Mouse (Mus musculus): Measurements from ENCODE around the gene Dcbld2. TPM values are rescaled to one million over a fixed set of nuclear protein-coding genes. Genes with fewer than 3 reads are reported as not detected.
A peak's percentile ranks its signal among the peaks of the same experiment; 100 is the strongest.

Dcbld2 gene
- polyA plus RNA-seq (2017; shearing (Covaris generic)) = under 1 TPM; 0.24 to 0.32 TPM

DNA sequence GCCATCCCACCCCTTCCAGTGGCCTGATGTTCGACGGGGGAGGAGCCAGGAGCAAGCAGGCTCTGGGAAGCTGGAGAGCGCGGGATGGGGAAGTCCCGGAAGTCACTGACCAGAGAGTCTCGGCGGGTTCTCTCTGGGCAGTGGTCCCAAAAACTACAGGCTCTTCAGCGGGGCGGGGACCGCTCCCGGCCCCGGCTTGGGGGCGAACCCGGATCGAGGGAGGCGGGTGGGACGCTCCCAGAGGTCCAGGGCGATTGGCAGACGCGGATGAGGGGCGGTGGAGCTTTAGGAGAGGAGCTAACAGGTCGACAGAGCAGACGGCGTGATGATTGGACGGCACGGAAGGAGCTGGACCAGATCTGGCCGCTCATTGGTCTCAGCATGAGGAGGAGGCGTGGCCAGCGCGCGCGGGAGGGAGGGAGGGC lies at the start of gene Dcbld2:
Dcbld2 (plus strand) TSS at position 382 of the 425 bp plus-strand sequence.
- peak; percentile 100 for ATAC-seq

DNA sequence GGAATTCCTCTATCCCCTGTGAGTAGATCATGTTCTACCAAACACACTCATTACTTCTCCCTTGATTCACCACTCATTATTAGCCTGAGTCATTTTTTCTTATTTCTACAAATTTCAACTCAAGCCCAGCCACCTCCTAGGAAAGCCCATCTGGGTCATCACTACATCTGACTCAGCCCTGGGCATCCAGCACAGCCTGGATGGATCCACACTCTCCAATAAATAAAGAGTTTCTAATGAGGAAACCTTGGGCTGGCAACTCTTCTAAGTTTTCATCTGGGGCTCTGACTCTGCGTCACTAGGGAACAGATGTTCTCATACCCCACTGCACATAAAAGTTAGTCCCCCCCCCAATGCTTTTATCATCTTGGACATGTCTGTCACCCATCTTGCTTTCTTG lies 31.1 kb upstream of the Dcbld2 start:
- ATAC-seq = no peak

DNA sequence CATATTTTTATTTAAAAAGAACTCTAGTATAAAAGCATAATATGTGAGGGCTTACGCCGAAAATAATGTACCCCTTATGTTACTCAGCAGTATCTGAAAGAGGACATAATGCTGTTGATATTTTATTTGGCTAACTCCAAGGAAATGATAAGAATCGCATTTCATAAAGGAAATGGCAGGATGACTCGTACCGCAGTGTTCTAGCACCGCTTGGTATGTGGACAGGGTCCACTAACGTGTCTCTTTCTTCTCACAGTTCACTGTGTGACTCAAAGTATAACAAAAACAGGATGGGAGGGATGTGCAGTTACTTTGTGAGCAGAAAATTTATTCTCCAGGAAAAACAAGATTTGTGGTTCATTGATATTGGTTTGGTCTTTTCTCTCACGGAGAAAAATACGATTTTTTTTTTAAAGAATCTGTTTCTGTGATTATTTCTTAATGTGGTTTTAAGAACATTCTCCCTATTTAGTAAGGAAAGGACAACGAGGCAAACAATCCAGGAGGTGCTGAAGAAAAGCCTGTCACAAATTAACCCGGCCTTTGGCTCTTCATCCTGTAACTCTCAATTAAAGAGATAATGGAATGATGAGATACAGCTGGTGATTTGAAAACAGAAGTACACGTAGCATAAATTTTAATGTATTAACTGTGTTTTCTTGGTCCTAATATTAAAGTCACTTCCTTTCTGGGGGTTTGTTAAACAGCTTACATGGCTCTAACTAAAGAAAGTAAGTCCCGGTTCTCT lies 30.3 kb upstream of the Dcbld2 start:
- no peak for ATAC-seq

DNA sequence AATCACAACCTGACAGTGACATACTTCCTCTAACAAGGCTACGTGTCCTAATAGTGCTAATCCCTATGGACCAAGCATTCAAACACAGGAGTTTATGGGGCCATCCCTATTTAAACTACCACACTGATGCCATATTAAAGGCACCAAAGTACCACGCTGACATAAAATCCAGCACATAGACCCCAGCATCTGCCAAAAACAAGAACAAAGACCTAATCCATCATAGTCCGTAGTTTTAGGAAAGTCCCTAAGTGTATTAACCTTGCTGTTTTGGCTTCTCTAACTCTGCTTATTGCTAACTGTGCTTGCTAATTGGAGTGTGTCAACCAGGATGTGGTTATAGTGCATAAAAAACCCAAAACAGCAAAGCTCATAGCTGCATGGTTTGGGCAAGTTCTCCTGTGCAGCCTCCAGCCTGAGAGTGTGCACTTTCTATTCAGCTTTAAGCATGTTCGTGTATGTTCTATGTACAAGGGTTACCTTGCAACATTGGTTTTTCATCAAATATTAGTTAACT lies 21.9 kb upstream of the Dcbld2 start:
- no peak for ATAC-seq

DNA sequence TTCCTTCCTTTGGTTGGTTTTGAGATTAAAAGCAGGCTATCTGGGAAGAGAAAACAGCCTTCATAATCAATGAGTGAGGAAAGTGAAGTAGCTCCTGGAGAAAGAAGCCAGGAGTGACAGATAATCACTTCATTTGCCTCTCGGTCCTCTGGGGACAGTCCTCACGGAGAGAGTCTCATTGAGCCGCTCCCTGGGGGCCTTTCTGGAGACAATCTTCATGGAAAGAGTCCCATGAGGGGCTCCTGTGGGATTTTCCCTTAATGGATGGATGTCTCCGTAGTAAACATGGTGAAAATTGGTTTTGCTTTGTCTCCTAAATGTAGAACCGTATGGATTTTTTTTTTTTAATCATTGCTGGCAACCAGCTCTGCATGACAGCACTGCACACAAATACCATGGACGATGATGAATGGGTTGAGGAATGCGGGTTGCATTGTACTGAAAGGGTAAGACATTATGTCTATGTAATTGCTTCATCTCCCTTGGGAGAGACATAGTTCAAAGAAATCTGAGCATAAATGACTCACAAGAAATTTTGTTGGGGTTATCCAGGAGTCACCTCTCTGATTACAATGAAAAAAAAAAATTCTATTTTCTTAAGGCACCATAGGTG lies 19.0 kb upstream of the Dcbld2 start:
- ATAC-seq = no peak

DNA sequence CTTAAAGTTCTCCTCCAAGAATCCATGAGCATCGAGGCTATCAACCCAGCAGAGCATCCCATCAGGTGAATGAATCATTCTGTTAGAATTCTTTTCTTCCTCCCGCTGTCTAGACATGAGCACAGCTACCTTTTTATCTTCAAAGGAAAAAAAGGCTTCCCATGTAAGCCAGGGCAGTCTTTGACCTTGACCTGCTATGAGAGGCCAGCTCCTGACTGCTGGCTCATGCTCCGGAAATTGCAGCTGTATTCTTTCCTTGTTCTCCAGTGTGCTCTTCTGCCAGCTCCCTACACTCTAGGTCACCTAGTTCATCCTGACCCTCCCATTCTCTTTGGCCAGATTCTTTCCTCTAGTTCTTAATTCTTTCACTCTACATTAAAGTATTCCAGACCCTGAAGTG lies 15.2 kb upstream of the Dcbld2 start:
- no peak for ATAC-seq

DNA sequence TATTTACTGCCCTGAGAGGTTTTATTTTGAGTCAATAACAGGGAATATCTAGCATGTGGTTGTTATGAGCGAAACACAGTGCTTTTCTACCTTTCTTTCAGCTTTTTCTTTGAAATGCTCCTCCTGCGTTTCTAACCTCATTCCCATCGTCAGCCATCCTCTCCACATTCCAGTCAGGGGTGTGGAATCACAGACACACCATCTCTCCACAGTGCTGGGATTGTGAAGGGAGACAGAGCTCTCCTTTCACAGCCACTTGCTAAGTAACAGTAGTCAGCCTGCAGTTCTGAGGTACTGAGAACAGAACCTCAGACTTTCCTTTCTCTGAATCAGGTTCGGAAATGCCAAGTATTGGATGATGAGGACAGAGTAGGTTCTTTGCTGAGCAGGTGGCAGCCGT lies 14.1 kb upstream of the Dcbld2 start:
- ATAC-seq = no peak

DNA sequence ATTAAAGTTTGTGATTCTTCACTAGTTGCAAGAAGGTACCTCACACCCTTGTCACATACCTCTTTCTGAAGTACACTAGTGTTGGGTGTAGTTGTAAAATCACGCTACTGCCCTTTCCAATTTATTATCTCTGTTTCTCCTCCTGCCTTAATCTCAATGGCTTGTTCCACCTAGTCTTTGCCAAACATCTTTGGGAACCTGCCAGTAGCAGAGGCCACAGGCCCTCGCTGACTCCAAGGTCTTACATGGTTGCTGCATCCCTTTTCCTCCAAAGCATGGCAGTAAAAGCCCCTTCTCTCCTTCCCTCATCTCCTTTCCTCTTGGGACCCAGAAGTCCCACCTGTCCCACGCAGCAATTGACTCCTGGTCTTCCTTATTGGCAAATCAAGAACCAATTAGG lies 9.6 kb upstream of the Dcbld2 start:
- ATAC-seq = no peak

DNA sequence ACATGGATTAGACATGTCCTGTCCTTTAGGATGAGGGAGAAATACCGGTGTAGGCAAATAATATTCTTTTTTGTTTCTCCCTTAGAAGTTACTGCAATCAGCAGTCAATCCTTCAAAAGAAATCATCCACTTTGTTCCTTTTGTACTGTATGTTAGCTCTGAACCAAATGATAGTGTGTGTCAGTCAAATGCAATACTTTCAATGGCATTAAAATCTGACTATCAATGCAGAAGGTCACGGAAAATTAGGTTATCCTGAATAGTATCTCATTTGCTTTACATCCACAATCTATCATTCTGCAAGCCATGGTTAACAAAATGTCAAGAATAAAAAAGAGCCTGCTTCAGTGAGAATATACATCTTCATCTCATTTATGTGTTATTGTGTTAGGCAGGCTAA lies 7.2 kb upstream of the Dcbld2 start:
- no peak for ATAC-seq

DNA sequence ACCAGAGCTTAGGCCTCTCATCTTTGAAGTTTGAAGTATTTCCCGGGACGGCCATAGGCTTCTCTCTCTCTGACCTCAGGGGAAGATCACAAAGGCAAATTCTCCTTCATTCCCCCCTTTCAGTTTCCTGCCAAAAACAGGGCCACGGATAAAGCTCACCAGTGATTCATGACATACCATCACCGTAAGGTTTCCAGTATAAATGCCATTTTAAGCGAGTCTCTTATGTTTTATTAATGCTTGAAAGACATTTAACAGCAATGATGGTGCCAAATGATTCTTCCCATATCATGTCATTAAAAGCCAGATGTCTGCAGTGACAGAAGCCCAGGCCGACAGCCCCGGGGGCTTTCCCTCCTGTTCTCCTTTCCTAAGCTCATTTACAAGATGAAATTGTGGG lies 3.6 kb upstream of the Dcbld2 start:
- ATAC-seq = no peak

DNA sequence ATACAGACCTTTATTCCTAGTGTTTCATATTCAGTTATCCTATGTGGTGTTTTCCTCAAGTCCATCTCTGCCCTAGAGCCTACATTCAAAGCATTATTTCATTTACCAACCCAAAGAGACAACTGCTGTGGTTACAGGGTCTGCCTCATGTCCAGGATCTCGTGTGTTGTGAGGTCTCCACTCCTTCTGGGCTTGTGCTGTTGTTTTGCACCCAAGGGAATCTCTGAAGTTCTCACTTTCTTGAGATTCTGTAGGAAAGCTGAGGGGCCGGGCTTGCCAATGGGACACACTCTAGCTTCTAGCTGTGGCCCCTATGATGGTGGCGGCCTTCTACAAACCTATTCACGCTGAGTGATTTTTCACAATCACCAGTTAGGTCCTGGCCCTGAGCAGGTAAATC lies 3.0 kb upstream of the Dcbld2 start:
- no peak for ATAC-seq

DNA sequence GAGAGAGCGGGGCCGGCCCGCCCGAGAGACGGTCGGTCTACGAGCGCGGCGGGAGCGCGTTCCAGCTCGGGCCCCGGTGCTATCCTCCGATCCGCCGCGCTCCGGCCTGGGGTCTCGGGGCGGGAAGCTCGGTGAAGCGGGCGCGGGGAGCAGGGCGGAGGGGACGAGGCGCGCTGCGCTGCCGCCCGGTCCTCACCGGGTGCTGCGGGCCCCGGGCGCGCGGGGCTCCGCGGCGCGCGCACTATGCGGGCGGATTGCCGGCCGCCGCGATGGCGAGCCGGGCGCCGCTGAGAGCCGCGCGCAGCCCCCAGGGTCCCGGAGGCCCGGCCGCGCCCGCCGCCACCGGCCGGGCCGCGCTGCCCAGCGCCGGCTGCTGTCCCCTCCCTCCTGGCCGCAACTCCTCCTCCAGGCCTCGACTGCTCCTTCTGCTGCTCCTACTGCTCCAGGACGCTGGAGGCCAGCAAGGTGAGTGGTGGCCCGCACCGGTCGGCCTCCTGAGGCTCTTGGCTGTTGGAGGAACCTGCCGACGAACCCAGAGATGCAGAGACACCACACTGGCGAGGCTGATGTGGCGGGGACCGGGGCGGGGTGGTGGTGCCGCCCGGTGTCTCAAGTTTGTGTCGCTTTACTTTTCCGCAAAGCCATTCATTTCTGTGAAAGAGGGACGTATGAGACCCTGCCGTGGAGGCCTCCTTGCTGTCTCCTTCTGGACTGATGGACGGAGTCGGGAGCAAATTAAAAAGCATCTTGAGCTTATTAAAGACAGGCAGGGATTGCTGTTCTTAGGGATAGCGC lies 441 bp downstream of the Dcbld2 start:
- ATAC-seq = peak; percentile 14

DNA sequence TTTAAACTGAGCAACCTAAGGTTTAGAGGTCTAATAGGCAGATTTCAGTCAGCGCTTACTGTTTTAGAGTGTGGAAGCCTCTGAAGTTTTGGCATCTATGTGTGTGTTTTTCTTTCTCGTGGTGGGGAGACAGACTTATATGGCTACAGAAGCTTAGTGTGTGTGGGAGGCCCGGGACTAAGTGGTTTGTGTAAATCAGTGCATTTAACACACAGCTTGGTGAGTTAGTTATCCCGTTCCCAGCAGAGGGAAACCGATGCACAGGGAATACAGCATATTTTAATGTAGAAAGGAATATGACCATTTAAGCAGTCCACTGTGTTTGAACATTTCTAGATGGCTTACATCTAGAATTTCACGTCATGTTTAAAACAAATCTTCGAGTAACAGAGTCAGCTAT lies 1.6 kb downstream of the Dcbld2 start:
- no peak for ATAC-seq

DNA sequence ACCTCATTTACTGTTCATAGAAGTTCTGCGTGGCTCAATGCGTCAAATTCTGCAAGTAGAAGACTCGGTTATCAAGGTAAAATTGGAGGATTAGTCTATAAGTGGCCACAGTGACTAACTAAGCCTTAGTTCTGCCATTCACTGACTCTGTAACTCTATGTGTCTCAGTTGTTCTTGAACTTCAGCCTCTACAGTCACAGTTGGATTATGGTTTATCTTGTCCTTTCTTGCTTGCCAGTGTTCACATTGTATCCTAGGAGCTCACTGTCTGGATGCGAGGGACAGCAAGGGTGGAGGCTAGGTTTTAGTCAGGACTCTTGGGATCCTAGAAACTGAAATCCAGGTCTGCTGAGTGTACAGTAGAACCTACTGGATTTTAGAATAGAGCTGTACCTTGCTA lies 6.6 kb downstream of the Dcbld2 start:
- ATAC-seq = no peak

DNA sequence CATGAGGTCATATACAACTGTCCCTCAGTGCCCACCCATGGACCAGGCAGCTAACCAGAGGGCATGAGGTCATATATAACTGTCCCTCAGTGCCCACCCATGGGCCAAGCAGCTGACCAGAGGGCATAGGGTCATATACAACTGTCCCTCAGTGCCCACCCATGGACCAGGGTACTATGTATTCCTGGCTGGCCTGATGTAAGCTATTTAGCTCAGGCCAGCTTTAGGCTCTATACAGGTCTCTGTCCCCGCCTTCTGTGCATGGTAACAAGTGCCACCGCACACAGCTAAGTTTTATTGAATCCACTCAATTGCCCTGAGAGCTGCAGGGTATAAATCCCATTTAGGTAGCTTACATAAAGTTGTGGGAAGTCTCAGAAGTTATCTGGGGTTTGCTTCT lies 7.3 kb downstream of the Dcbld2 start:
- ATAC-seq = no peak

DNA sequence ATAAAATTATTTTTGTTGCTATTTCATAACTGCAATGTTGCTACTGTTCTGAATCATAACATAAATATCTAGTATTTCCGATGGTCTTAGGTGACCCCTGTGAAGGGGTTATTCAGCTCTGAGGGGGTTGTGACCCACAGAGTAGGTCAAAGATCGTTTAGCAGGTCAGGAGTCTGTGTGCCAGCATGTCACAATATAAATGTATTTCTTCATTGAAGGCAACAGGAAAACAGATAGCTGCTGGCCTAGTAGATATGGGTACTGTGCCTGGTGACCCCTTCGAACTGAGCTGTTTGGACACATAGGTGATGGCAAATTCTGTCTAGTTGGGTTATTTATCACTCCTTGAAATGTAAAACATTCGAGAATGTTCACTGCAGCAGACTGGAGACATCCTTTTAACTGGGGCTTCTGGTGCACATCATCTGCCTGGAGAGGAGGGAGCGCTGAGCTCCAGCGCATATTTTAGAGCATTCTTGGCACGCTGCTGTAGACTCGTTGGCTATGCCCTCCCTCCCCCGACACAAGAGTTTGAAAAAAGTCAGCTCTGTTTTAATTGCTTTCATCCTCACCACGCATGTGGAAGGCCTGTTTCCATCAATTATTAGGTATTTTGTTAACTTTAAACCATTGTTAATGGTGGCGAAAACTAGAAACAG lies 13.6 kb downstream of the Dcbld2 start:
- ATAC-seq = no peak

DNA sequence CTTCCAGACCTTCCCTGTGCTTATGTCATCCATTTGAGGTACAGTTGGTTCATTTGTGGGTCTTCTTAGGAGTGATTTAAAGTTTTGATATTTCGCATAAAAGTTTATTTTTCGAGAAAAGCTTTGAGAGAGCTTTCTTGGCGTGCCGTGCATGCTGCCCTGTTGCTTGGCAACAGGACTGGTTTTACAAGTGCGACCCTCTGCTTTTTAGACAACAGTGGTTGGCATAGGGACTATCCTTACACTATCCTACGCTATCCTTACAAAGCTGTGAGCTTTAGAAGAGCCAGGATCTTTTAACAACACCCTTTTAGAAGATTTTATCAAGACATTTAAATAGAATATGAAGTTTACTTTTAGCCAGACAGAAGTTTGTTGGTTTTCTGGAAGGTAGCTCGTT lies 22.0 kb downstream of the Dcbld2 start:
- ATAC-seq = no peak

DNA sequence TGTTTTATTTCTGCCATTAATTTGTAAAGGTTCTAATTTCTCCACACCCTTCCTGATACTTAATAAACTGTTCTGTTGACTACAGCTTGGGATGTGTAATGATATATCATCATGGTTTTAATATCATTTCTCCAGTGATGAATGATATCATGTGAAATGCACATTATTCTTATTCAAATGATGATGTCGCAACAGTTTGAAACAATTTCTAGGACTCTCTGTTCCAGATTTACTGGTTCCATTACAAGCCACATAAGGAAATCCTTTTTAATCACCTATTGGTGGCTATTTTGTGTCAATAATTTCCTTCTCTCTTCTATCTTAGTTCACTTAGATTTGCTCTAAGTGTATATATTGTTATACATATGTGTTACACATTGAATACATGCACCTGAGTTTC lies 24.1 kb downstream of the Dcbld2 start:
- no peak for ATAC-seq

DNA sequence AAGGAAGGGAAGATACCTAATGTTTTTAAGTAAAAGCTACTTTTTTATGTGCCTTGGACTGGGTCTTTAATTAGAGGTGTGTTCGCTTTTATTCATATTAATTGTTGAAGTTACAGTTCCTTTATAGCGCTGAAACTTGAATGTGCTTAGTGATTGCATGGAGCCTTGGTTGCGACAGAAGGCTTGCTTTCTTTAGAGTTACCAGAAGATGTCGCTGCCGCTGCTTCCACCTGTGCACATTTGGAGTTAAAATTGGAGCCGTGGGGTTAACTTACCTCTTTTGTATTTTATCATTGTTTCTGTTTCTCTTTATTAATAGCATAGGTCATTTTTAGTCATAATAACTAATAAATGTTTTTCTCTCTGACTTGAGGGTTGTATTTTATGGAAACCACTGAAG lies 36.5 kb downstream of the Dcbld2 start:
- no peak for ATAC-seq

DNA sequence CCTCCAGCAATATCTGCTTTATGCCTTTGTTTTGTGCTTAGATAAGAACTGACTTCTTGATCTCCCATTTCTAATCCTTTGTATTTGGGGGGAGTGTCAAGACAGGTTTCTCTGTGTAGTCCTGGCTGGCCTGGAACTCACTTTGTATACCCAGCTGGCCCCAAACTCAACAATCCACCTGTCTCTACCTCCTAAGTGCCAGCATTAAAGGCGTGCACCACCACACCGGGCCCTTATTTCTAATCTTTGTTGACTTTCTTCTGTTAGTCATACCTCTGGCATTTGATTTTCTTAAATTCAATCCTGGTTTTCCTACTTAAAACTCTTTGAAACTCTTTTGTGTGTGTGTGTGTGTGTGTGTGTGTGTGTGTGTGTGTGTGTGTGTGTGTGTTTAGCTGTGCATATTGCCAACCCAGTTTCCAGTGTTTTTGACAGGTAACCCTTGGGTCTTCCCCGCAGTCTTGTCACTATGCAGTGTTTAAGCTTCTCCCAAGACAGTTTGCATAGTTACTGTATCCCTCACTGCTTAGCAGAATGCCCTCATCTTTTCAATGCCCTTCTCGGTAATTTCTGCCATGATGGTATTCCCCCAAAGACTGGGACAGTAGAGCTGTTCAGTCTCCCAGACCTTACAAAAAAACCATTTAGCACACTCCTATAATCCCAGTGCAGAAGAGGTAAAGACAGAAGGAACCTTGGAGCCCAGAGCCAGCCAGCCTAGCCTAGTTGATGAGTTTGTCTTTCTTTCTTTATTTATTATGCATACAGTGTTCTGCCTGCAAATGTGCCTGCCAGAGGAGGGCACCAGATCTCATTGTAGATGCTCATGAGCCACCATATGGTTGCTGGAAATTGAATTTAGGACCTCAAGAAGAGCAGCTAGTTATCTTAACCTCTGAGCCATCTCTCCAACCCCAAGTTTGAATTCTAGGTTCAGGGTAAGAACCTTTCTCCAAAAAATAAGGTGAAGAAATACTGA lies 38.3 kb downstream of the Dcbld2 start:
- no peak for ATAC-seq

DNA sequence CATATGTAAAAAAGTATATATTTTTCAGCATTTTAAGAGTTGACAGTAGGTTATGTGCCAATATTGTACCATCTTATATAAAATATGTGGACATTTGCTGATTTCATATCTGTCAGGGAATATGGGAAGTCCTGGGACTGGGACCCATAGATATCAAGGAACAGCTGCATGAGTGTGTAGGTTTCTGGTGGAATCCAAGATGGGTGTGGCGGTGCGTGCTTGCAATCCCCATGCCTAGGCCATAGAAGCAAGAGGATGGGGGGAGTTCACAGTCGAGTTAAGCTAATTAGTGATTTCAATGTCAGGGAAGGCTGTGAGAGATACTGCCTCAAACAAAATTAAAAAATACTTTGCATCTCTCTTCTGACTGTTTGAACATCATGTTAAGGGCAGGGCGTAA lies 40.8 kb downstream of the Dcbld2 start:
- ATAC-seq = no peak

DNA sequence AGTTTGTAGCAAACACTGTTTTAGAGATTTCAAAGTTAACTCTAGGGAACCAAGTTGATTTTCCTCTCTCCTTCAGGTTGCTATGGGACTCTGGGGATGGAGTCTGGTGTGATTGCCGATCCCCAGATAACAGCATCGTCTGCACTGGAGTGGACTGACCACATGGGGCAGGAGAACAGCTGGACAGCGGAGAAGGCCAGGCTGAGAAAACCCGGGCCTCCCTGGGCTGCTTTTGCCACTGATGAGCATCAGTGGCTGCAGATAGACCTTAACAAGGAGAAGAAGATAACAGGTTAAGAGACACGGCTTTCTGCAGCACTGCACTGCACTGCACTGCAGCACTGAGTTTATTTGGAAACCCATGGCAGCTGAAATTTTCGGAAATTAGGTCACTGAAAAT lies 42.4 kb downstream of the Dcbld2 start:
- ATAC-seq = no peak
